Mouse (Mus musculus): ENCODE data around the gene Cd80. TPM values are rescaled to one million over a fixed set of nuclear protein-coding genes. Genes with fewer than 3 reads are reported as not detected.

The Cd80 gene
- total and polyA plus RNA-seq, 3 experiments, result 0.04 to 0.38 TPM; not detected in 1

DNA sequence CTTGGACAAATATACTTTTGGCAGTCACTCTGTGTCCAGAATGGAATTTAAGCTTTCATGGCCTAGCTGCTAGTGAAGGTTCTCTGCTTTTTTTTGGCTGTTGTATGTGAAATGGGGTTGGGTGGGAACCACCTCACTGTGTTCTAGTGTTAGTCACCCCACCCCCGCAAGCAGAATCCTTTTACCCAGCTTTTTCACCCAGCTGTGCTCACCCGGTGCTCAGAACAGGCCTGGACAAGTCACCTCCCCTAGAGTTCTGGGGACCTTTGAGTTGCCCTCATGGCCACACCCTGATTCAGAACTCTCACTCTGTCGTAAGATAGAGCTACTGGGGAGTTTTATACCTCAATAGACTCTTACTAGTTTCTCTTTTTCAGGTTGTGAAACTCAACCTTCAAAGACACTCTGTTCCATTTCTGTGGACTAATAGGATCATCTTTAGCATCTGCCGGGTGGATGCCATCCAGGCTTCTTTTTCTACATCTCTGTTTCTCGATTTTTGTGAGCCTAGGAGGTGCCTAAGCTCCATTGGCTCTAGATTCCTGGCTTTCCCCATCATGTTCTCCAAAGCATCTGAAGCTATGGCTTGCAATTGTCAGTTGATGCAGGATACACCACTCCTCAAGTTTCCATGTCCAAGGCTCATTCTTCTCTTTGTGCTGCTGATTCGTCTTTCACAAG is 3.4 kb downstream of the Cd80 start:
- Histone ChIP-seq H3K4me1 (ENCODE audit: control insufficient read depth in 1 of 2, insufficient read depth in 2 of 2, low read length in 2 of 2) (peaks cover 0 to 16% of the 10 kb centered on the region in 2 experiments; a peak in 3 of 4 replicates), H3K9me3 (replicated peaks; ENCODE audit: insufficient read depth, low read length) (no peaks in the 10 kb centered on the region), H3K27me3 (ENCODE audit: control insufficient read depth in 1 of 2, insufficient read depth in 2 of 2, low read length in 2 of 2) (no peaks in the 10 kb centered on the region), H3K9ac (ENCODE audit: control insufficient read depth, low read depth, low read length, poor library complexity, severe bottlenecking) (no peak overlapping the region), H3K4me3 (ENCODE audit: control insufficient read depth in 1 of 2, insufficient read depth in 1 of 2, low read depth in 2 of 2, low read length in 2 of 2) (no peak overlapping the region), H3K36me3 (ENCODE audit: control insufficient read depth in 1 of 2, insufficient read depth in 2 of 2, low read length in 2 of 2) (peaks cover 0 to 15% of the 10 kb centered on the region in 2 experiments; a peak in 2 of 4 replicates), H3K79me2 (ENCODE audit: control insufficient read depth, insufficient read depth, low read length, poor library complexity) (no peaks in the 10 kb centered on the region), H3K27ac (ENCODE audit: control insufficient read depth, low read depth, low read length) (no peak overlapping the region)
- no peak for DNase-seq (ENCODE audit: low read depth, low spot score)
- TF ChIP-seq MEF2A (IDR thresholded peaks at IDR 0.05; ENCODE audit: extremely low read depth, insufficient replicate concordance, low read depth, low read length, poor library complexity, severe bottlenecking) (no peak), BHLHE40 (IDR thresholded peaks at IDR 0.05; ENCODE audit: borderline replicate concordance, low read depth, low read length) (no peak), GABPA (IDR thresholded peaks at IDR 0.05; ENCODE audit: low read depth, low read length) (no peak), MAX (IDR thresholded peaks at IDR 0.05; ENCODE audit: low read length) (no peak), ZC3H11A (IDR thresholded peaks at IDR 0.05; ENCODE audit: low read depth, low read length) (no peak), MYB (IDR thresholded peaks at IDR 0.05; ENCODE audit: low read depth, low read length) (no peak), POLR2AphosphoS5 (IDR thresholded peaks at IDR 0.05; ENCODE audit: borderline replicate concordance, low read depth, low read length) (no peak), MYC (IDR thresholded peaks at IDR 0.05; ENCODE audit: low read depth, low read length) (no peak), NELFE (IDR thresholded peaks at IDR 0.05; ENCODE audit: low read depth, low read length) (no peak)

GRCm38 (mm10) chr16:38459990-38460389 is 4.6 kb downstream of the Cd80 start:
- Histone ChIP-seq H3K4me1 (ENCODE audit: control insufficient read depth in 1 of 2, insufficient read depth in 2 of 2, low read length in 2 of 2) (peaks cover 0 to 11% of the 10 kb centered on the region in 2 experiments; a peak in 3 of 4 replicates), H3K27me3 (ENCODE audit: control insufficient read depth in 1 of 2, insufficient read depth in 2 of 2, low read length in 2 of 2) (no peaks in the 10 kb centered on the region), H3K9me3 (replicated peaks; ENCODE audit: insufficient read depth, low read length) (no peaks in the 10 kb centered on the region), H3K27ac (ENCODE audit: control insufficient read depth, low read depth, low read length) (no peak overlapping the region), H3K4me3 (ENCODE audit: control insufficient read depth in 1 of 2, insufficient read depth in 1 of 2, low read depth in 2 of 2, low read length in 2 of 2) (no peak overlapping the region), H3K79me2 (ENCODE audit: control insufficient read depth, insufficient read depth, low read length, poor library complexity) (no peaks in the 10 kb centered on the region), H3K36me3 (ENCODE audit: control insufficient read depth in 1 of 2, insufficient read depth in 2 of 2, low read length in 2 of 2) (peaks cover 0 to 8% of the 10 kb centered on the region in 2 experiments; a peak in 2 of 4 replicates), H3K9ac (ENCODE audit: control insufficient read depth, low read depth, low read length, poor library complexity, severe bottlenecking) (no peak overlapping the region)
- no peak for DNase-seq (ENCODE audit: low read depth, low spot score)
- TF ChIP-seq NRF1 (IDR thresholded peaks at IDR 0.05; ENCODE audit: insufficient read depth, low read depth, low read length, poor library complexity, severe bottlenecking) (no peak), CHD2 (IDR thresholded peaks at IDR 0.05; ENCODE audit: low read length) (no peak), MXI1 (IDR thresholded peaks at IDR 0.05; ENCODE audit: low read depth, low read length) (no peak), SMC3 (IDR thresholded peaks at IDR 0.05; ENCODE audit: low read depth, low read length) (no peak), JUND (IDR thresholded peaks at IDR 0.05; ENCODE audit: low read depth, low read length) (no peak), USF2 (IDR thresholded peaks at IDR 0.05; ENCODE audit: borderline replicate concordance in 1 of 2, insufficient read depth in 1 of 2, low read depth in 1 of 2, low read length in 2 of 2) (no peak), POLR2A (IDR thresholded peaks at IDR 0.05; ENCODE audit: control insufficient read depth in 1 of 2, insufficient read depth in 1 of 2, low read depth in 1 of 2, low read length in 2 of 2, poor library complexity in 1 of 2) (no peak), RAD21 (IDR thresholded peaks at IDR 0.05; ENCODE audit: low read depth, low read length) (no peak), GABPA (IDR thresholded peaks at IDR 0.05; ENCODE audit: low read depth, low read length) (no peak), SIN3A (IDR thresholded peaks at IDR 0.05; ENCODE audit: low read length) (no peak), BHLHE40 (IDR thresholded peaks at IDR 0.05; ENCODE audit: borderline replicate concordance, low read depth, low read length) (no peak), MAX (IDR thresholded peaks at IDR 0.05; ENCODE audit: low read length) (no peak), ZNF384 (IDR thresholded peaks at IDR 0.05; ENCODE audit: low read depth, low read length) (no peak), ETS1 (IDR thresholded peaks at IDR 0.05; ENCODE audit: low read depth, low read length) (no peak), CHD1 (IDR thresholded peaks at IDR 0.05; ENCODE audit: low read depth, low read length) (no peak)
